Mouse (Mus musculus): ENCODE measurements at regions not wholly inside any gene's neighbourhood (a gene's known extent, or its start where the extent isn't known, plus 50 kb on each side); places are given as distances from the start of the nearest gene placed in this dataset.

- no peak for DNase-seq (ENCODE audit: low spot score in 2 of 2)
These were observed 50.8 kb upstream of the Rpl10-ps3 start for GRCm38 (mm10) chr9:50395543-50395942.

GRCm38 (mm10) chr9:50396051-50396450 is 51.3 kb upstream of the Rpl10-ps3 start:
- no peak for DNase-seq (ENCODE audit: low spot score in 2 of 2)

- DNase-seq (ENCODE audit: low spot score in 2 of 2) = no peak
These were observed 63.6 kb upstream of the Rpl10-ps3 start for GRCm38 (mm10) chr9:50408396-50408795.

- DNase-seq (ENCODE audit: low spot score in 2 of 2) = no peak
These were observed 64.1 kb upstream of the Rpl10-ps3 start for GRCm38 (mm10) chr9:50408845-50409244.

GRCm38 (mm10) chr9:50412986-50413385 is 68.2 kb upstream of the Rpl10-ps3 start:
- no peak for DNase-seq (ENCODE audit: low spot score in 2 of 2)

- no peak for DNase-seq (ENCODE audit: low spot score in 2 of 2)
These were observed 69.0 kb upstream of the Rpl10-ps3 start for GRCm38 (mm10) chr9:50413514-50414335.

GRCm38 (mm10) chr9:50414796-50415340 is 70.1 kb upstream of the Rpl10-ps3 start:
- no peak for DNase-seq (ENCODE audit: low spot score in 2 of 2)

GRCm38 (mm10) chr9:50416677-50417076 is 71.9 kb upstream of the Rpl10-ps3 start:
- DNase-seq (ENCODE audit: low spot score in 2 of 2) = no peak

GRCm38 (mm10) chr9:50421061-50421460 is 73.3 kb upstream of the Plet1 start:
- peak in 1 of 2 experiments; percentile 37 for DNase-seq (ENCODE audit: low spot score in 2 of 2)

- DNase-seq (ENCODE audit: low spot score in 2 of 2) = no peak
These were observed 72.6 kb upstream of the Plet1 start for GRCm38 (mm10) chr9:50421572-50422285.

- no peak for DNase-seq (ENCODE audit: low spot score in 2 of 2)
These were observed 68.3 kb upstream of the Plet1 start for GRCm38 (mm10) chr9:50425866-50426495.

GRCm38 (mm10) chr9:50430147-50430546 is 64.2 kb upstream of the Plet1 start:
- DNase-seq (ENCODE audit: low spot score in 2 of 2) = no peak

GRCm38 (mm10) chr9:50433525-50433924 is 60.8 kb upstream of the Plet1 start:
- DNase-seq (ENCODE audit: low spot score in 2 of 2) = no peak

- no peak for DNase-seq (ENCODE audit: low spot score in 2 of 2)
These were observed 60.3 kb upstream of the Plet1 start for GRCm38 (mm10) chr9:50433978-50434377.

GRCm38 (mm10) chr9:50437830-50438722 is 56.2 kb upstream of the Plet1 start:
- DNase-seq (ENCODE audit: low spot score in 2 of 2) = peak; percentile 36 to 76

- DNase-seq (ENCODE audit: low spot score in 2 of 2) = no peak
These were observed 55.6 kb upstream of the Plet1 start for GRCm38 (mm10) chr9:50438738-50439137.

GRCm38 (mm10) chr9:50440222-50440621 is 54.1 kb upstream of the Plet1 start:
- no peak for DNase-seq (ENCODE audit: low spot score in 2 of 2)

GRCm38 (mm10) chr9:50440689-50441088 is 53.6 kb upstream of the Plet1 start:
- no peak for DNase-seq (ENCODE audit: low spot score in 2 of 2)

GRCm38 (mm10) chr9:50443708-50444463 is 50.4 kb upstream of the Plet1 start:
- DNase-seq (ENCODE audit: low spot score in 2 of 2) = peak in 1 of 2 experiments; percentile 69

Data from spleen, postnatal 10 days (tissue).